Mouse (Mus musculus) inflammation-experienced regulatory T-cells, adult 6 months (primary cell): ENCODE data around the gene Negr1. TPM values are rescaled to one million over a fixed set of nuclear protein-coding genes. Genes with fewer than 3 reads are reported as not detected.

Experiments used
- ATAC-seq: one replicate; pipeline ENCODE4 v1.8.0; 2017
- polyA plus RNA-seq, 3 experiments: library from polyadenylated mRNA; unstranded; fragments of 100-300 nt; shearing (Covaris generic); gene quantifications; one replicate each; pipeline ENCODE4 v1.2.1; 2017

The Negr1 gene
- polyA plus RNA-seq: not detected

- ATAC-seq: no peak
These were observed at the start of gene Negr1 for GRCm38 (mm10) chr3:156561524-156562423. TSS of gene Negr1 (plus strand) at chr3:156561794.

DNA sequence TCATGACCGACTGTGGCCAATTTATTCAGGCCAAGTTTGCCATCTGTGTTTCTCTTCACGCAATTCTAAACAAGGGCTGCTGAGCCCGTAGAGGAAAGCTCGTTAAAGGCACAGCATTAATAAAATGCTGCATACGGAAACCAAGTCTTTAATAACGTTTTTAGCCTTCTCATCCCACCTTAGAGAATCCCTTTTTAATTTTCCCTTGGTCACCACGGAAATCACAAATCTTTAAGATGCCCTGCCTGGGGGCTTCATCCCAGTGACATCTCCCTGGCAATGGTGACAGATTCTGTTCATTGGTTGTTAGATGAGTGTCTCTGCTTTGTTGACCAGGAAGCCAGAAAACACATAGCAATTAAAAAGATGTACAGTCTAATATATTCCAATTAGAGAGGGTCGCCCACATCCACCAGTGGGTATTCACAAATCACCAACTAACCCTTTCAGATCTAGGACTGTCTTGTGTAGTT is 35.1 kb upstream of the Negr1 start:
- ATAC-seq: no peak

DNA sequence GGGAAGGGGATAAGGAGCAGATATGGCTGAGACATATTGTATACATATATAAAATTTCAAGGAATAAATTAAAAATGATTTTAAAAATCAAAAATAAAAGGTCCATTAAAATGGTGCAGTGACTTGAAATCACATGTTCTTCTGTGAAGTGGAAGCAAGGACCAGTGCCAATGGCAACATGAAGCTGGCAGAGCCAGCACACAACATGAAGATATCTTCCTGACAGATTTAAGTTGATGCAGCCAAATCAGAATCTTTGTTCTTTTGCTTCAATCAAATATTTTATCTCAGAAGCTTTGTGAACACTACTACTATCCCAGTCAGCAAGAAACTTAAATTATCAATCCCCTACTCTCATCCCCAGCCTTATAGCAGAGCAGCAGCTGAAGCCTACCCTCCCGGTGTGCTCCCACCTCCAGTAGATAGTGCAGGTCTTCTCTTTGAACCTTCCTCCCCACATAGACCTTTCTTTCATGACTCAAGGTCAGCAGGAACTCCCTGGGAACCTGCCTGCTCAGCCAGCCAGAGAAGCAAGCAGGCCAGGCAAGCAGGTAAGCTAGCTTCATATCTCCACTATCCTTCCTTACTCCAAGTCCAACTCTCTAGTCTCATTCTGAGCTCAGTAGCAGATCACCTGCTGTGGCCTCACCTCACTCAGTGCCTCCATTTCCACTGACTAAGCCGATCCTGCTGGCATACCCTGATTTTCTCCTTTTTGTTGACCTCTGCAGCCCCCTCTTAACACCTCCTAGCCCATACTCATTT is 34.2 kb upstream of the Negr1 start:
- ATAC-seq: no peak

GRCm38 (mm10) chr3:156559441-156559825 is 2.2 kb upstream of the Negr1 start:
- no peak for ATAC-seq

GRCm38 (mm10) chr3:156559826-156560471 is 1.6 kb upstream of the Negr1 start:
- no peak for ATAC-seq

DNA sequence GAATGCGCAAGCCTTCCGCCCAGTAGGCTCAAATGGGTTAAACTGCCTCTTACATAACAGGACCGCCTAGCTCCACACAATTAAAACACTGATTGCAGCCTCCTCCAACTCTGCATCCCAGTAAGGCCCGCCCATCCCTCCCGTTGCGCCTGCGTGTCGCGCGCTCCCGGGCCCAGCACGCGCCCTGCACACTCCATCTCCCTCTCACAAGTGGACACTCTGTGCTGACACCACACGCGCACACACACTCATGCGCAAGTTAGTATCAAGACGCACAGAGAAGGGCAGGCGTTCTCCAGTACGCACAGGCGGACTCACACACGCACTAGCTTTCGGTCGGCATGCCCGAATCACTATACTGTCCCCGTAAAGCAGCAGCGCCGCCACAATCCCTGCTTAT is 828 bp upstream of the Negr1 start:
- no peak for ATAC-seq

GRCm38 (mm10) chr3:156562424-156562785 is 811 bp downstream of the Negr1 start:
- ATAC-seq: no peak

- no peak for ATAC-seq
These were observed 1.2 kb downstream of the Negr1 start for GRCm38 (mm10) chr3:156562796-156563195.

DNA sequence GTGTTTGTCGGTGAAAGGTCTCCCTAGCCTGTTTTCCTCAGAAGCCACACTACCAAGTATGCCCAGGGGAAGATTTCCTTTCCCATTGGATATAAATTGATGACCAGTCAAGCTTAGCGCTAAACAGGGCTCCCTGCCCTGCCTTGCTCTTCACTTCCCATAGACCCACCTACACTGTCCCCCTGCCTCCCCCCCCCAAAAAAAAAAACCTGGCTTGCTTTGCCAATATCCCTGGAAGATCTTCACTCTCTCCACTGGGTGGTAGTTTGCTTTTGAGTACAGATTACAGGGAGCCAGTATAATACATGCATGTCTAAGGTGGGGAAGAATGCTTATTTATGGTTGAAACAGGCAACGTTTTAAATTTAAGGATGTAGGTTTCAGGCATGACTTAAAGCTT is 1.8 kb downstream of the Negr1 start:
- ATAC-seq: no peak

GRCm38 (mm10) chr3:156573465-156573864 is 11.9 kb downstream of the Negr1 start:
- no peak for ATAC-seq

DNA sequence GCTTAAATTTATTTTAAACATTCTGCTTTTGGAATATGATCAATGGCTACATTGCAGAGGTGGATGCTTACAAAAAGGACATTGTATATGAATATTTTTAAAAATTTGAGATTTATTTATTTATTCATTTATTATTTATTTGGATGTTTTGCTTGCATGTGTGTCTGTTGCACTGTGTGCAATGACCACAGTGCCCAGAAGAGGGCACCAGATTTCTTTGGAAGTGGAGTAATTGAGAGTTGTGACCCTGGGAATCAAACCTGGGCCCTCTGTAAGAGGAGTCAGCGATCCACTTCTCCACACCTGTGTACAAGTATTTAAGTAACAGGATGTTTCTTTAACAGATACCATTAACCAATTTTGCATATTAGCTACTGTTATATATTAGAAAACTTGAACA is 14.7 kb downstream of the Negr1 start:
- ATAC-seq: no peak

DNA sequence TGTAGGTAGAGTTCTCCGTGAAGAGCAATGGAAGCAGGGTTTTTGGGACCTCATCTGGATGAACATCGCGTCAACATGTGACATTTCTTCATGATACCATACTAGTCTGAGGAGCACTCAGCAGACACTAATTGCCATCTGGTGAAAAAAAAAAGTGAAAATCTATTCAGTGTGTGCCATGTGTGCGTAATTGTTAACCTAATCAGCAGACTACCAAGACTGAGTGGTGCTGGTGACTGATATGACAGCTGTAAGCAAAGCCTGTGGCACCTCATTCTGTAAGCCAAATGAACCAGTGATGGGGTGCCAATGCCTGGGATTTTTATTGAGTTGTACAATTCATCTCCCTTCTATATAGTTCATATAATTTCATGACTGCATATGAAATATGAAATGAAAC is 29.0 kb downstream of the Negr1 start:
- no peak for ATAC-seq

- no peak for ATAC-seq
These were observed 29.5 kb downstream of the Negr1 start for GRCm38 (mm10) chr3:156591125-156591524.

- ATAC-seq: no peak
These were observed 45.3 kb downstream of the Negr1 start for GRCm38 (mm10) chr3:156606846-156607245.

DNA sequence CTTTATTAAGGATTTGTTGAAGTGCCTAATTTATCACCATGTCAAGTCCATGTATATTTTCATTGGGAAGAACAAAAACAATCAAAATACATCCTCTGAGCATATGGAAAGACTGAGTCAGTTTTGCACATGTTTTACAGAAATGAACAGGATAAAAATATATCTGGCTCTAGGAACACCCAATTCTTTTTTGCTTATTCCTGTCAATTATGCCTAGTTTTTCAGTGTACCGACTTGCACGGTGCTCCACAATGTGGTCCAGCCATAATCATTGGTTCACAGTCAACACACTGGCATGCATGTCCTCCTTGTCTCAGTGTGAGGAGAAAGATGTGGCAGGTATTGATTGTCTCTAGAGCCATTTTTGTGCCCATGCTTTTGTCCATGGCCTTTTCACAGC is 58.3 kb downstream of the Negr1 start:
- no peak for ATAC-seq

DNA sequence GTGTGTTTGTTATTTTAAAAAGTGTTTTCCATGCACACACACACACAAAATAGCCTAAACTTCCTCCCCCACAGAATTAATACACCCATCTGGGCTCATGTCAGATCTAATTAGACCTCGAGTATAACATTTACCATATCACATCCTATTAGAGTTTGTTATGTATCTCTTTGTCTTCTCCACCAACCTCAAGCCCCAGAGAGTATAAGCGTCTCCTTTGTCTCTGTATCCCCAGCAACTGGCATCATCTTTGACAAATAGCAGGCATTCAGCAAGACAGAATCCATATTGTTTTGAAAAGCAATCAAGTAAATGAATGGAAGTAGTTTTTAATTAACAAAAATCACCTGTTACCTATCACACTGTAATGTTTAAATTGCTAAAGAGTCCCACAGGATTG is 67.0 kb downstream of the Negr1 start:
- ATAC-seq: no peak

- ATAC-seq: no peak
These were observed 71.3 kb downstream of the Negr1 start for GRCm38 (mm10) chr3:156632942-156633341.

DNA sequence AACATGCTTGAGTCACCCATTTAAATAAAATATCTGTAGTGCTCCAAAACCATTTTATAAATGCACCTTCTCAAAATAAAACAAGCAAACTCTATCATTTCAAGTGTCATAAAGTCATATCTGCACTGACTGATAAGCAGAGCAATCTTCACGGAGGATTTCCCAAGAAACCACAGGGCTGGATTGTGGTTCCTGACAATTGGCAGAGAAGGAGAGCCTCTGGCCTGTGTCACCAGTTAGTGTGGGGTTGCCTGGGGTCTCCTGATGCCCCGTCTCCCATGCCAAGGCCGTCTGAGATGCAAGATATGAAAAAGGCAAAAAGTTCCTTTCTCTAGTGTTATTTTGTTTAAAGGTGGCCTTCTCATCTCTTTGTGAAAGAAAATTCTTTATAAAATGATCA is 77.8 kb downstream of the Negr1 start:
- ATAC-seq: no peak

DNA sequence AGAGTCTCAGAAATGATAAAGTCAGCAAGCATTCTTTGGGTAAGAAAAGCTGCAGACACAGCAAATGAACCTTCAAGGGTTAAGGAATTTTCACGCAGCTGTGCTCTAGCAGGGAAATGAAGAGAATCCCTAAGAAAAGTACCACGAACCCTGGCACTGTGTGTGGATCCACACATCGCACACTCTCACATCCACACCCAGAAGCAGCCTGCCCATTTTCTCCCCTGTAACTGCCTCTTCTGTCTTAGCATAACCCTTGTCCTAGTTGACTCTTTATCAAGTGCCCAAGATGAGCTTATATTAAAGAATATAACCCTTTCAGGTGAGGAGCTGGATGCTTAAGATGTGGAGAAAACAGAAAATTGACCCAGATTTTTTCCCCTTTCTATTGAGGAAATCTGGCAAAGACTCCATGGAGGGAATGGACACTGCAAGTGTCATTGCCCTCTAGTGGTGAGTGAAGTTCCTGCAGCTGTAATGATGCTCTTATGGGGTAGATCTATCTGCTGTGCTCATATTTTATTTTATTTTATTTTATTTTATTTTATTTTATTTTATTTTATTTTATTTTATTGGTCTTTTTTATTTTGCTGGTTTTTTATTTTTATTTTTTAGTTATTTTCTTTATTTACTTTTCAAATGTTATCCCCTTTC is 82.2 kb downstream of the Negr1 start:
- peak; percentile 46 for ATAC-seq

DNA sequence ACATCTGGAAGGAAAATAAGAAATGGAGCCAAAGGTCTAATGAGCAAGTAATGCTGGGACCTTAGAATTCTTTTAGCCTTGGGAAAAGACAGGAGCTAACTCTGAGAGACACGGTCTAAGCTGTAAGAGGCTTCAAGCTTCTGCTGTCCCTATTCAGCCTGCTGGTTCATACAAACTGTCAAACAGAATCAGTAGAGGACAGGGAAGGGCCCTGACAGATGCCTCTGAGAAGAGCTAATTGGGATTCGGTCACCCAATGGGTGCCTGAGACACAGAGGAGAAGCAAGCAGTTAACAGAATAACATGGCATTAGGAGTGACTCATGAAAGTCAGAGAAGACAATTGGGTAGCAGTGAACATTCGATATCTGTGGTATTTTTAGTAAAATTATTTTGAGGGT is 86.8 kb downstream of the Negr1 start:
- ATAC-seq: no peak

- no peak for ATAC-seq
These were observed 101.0 kb downstream of the Negr1 start for GRCm38 (mm10) chr3:156662553-156662952.

DNA sequence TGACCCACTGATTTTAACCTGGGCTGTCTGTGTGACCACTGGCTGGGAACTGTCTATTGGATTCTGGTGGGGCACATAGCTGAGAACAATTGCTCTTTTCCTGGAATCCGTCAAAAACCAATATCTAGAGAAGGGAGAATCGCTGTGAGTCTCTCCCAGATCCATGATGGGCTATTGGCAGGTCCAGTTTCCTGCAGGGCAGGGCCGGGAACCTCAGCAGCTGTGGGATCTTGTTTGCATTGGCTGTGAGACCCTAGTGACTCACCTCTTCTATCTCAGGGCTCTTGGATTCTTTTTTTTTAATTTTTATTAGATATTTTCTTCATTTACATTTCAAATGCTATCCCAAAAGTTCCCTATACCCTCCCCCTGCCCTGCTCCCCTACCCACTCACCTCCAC is 111.0 kb downstream of the Negr1 start:
- ATAC-seq: no peak

- no peak for ATAC-seq
These were observed 128.5 kb downstream of the Negr1 start for GRCm38 (mm10) chr3:156690059-156690605.
